Mouse (Mus musculus) cerebellum, postnatal 14 days (tissue): Measurements from ENCODE around the gene Galnt10.
A peak's percentile ranks its signal among the peaks of the same experiment; 100 is the strongest.
"Not testable (repeated sequence)": the region's sequence is repeated elsewhere in the genome, so short reads cannot be mapped to it uniquely, and the experiment has no call there.

Experiments
- DNase-seq, 2 experiments: peaks; one replicate each; pipeline ENCODE4 v3.0.0; 2021; ENCODE audit warnings: mixed read lengths in 2 of 2

Galnt10 gene

GRCm38 (mm10) chr11:57800266-57800951 is 155.2 kb downstream of the Galnt10 start:
- DNase-seq: no peak

DNA sequence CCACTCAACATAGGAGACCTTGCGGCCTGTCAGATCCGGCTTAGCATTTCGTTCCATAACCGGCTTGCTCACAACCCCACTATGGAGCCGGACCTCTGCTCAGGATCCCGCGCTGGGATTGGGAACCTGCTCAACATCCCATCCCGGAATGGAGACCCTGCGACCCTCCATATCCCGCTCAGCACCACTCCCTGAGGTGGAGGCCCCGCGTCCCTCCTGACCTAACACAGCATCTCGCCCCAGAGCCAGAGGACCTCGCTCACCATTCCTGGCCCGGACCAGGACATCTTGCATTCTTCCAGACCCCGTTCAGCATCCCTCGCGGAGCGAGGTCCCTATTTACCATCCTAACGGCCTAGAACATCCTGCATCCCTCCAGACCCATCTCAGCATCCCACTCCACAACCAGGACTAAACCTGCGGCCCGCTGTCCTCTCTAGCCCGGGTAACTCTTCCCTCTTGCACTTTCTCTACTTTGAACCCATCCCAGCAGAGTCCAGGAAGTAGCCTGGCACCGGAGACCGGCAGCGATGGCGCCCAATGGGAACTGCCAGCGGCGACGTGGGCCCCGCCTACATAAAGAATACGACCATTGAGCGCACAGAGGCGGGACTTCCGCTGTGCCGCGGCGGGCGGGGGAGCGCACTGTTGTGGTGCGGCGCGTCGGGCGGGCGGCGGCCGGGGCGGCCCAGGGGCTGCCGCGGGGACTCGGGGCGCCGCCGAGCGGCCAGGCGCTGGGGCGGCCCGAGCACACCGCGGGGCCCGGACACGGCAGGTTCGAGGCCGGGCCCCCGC is 155.9 kb downstream of the Galnt10 start, which contains the start of gene Sap30l:
TSS of gene Sap30l (plus strand) at position 667 of the 795 bp plus-strand sequence.
- DNase-seq: peak; percentile 97 to 98

GRCm38 (mm10) chr11:57801766-57802510 is 156.7 kb downstream of the Galnt10 start:
- DNase-seq: peak; percentile 61 to 63

DNA sequence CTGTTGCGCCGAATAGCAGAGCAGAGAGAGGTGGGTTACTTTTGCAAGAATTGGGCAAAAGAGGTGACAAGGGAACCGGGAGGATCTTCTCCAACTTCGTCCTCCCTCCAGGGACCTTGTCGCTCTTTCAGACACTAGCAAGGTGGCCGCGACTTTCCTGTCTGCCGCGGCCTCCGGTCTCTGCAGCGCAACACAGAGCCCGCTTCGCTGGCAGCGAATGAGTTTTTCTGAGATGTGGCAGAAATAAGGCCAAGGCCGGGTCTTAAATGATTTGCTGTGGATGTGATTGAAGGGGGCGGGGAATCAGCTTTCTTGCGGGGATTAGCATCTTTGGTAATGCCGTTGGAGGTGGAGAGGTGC is 157.2 kb downstream of the Galnt10 start:
- DNase-seq: peak; percentile 25 to 35

- DNase-seq: no peak
These were observed 159.8 kb downstream of the Galnt10 start for GRCm38 (mm10) chr11:57805047-57805446.

DNA sequence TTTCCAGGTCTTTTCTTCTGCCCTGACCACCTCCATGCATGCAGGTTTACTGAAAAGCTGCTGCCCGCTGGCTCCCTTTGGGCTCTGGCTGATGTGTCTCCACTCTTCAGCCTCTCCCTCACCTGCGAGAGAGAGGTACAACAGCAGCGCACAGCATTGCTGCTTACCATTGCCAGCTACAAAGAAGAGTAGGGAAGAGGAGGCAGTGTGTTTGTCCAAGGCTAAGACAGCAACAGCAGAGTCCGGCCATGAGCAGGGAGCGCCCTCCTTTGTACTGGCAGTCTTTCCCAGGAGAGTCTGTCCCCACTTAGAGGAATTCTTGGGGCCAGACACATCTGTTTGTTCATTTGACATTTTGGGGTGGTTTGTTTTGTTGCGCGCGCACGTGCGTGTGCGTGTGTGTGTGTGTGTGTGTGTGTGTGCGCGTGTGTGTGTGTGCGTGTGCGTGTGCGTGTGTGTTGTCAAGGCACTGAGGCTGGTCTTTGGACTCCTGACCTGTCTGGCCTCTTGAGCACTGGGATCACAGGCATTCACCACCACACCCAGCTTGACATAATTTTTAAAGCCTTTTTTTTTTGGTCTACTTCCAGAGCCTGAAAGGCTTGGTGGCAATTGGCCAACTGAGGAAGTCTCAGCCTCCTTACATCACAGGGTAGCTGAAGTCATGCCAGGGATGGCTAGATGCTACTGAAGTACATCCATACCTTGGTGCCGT is 163.9 kb downstream of the Galnt10 start:
- DNase-seq: no peak

GRCm38 (mm10) chr11:57809732-57810098 is 164.5 kb downstream of the Galnt10 start:
- no peak for DNase-seq

- DNase-seq: no peak
These were observed 165.8 kb downstream of the Galnt10 start for GRCm38 (mm10) chr11:57811006-57811405.

DNA sequence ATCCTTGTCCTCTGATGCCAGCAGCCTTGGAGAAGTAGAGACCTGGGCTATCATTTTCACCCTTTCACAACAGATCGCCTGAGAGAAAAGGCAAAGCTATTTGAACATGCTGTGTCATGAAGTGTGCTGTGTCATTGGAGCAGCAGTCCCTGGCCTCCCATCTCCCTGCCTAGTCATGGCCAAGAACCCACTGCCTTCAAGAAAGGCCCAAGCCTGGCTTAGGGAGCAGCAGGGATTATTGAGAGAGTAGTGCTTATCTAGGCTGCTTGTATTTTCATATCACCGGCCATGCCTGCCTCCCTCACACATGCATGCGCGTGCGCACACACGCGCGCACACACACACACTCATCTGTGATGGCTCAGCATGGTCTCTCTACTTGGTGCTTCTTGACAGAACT is 167.0 kb downstream of the Galnt10 start:
- no peak for DNase-seq

DNA sequence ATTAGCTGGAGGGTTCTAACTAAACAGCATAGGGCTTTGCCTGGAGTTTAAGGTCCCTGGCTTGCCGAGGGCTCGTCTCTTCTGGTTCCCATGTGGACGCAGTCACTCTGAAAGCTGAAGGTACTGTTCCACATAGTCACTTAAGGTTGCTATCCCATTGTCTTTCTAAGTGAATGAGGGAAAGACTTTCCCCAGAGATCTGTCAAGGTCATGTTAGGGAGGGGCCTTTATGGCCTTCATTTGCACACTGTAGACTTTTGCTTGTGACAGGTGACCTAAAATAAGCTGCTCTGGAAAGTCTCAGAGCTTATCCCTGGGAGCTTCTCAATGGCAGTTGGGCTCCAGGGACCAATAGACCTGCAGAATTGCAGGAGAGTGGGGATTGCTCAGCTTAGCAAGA is 168.4 kb downstream of the Galnt10 start:
- DNase-seq: no peak

DNA sequence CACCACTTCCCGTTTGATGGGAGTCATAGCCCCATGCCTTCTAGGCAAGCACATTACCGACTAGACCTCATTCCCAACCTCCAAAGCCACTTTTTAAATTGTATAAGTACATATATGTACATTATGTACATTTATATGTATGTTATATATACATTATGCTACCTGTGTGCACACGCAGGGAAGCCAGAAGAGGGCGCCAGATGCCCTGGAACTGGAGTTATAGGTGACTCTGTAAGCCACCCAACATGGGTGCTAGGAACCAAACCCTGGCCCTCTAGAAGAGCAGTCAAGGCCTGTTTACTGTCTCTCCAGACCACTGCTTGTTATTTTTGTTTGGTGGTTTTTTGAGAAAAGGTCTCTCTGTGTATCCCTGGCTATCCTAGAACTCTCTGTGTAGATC is 172.9 kb downstream of the Galnt10 start:
- DNase-seq: no peak

GRCm38 (mm10) chr11:57819999-57820581 is 174.8 kb downstream of the Galnt10 start:
- DNase-seq: peak; percentile 87 to 94

GRCm38 (mm10) chr11:57823159-57823558 is 177.9 kb downstream of the Galnt10 start:
- not testable (repeated sequence) for DNase-seq

DNA sequence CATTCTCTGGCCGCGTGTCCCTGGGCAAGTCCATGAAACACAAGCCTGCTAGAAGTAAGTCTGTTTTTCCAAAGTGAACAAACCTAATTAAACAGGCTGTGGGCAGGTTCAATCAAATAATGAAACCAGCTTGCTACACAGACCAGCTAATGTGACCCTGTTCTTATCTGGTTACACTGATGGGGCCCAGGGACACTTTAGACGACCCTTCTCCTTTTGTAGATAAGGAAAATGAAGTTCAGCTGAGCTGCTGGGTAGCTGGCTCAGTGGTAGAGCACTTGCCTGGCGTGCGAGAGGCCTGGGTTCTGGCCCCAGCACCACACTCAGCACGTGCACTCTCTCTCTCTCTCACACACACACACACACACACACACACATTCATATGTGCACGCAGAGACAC is 178.5 kb downstream of the Galnt10 start:
- no peak for DNase-seq

DNA sequence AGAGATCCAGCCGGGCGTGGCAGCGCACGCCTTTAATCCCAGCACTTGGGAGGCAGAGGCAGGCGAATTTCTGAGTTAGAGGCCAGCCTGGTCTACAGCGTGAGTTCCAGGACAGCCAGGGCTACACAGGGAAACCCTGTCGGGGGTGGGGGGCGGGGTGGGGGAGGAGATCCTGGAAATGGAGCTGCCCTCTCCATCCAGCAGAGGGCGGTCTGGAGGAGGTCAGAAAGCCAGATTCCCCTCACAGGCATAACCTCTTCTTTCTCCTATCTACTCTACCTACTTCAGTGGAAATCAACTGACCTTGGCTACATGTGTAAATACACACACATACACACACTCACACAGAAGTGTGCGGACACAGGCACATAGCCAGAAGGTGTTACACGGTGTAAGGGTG is 180.0 kb downstream of the Galnt10 start:
- DNase-seq: not testable (repeated sequence)

- DNase-seq: no peak
These were observed 182.0 kb downstream of the Galnt10 start for GRCm38 (mm10) chr11:57827048-57827914.

- DNase-seq: peak; percentile 34 to 36
These were observed 182.8 kb downstream of the Galnt10 start for GRCm38 (mm10) chr11:57827915-57828545.

GRCm38 (mm10) chr11:57828955-57829870 is 184.0 kb downstream of the Galnt10 start:
- peak; percentile 30 to 34 for DNase-seq

DNA sequence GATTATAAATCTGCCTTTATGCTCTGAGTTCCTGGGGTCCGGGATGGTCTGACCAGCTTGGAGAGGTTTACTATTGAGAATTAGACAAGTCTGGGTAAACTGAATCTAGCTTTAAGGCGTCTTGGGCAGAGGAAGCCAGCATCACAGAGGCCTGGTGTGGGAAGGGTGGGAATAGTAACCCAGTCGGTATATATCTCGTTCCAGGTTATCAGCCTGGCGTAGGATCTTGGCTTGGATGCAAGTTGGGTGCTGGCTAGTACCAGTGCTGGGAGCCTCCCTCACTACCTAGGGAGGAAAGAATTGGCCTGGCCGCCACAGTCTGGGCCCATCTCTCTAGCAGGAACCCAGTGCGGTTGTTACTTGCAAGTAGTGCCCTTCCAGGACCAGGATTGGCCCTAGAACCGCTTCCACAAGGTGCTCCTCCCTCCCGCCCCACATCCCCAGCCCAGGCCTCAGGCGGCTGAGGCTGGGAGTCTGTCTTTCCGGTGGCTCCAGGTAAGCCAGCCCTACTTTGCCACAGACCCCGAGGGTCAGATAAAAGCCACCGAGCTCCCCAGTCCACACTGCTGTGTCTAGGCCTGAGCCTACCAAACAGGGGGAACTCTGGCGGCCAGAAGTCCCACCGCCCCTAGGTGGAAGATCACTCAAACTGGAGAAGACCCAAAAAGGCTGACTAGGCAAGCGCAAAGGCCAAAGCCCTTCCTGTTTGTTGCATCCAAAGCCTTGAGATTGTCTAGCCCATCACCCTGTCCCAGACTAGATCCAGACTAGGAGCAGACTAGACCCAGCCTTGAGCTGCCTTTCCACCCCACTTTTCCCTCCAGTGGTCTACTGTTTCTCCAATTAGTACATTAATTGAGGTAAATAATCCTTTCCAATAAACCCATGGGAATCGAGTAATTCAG is 184.9 kb downstream of the Galnt10 start:
- no peak for DNase-seq
